In genomic region chr15:73933111-73933536, GRCm38 (mm10) we compare ENCODE assay signal across 15 mouse cellular contexts.
DNase-seq lines count a peak whose midpoint lies in the region; ATAC-seq and TF ChIP-seq lines count a peak whose summit lies in the region.
"Had no signal": no experiment of that assay in that cellular context is flagged by ENCODE, and none has a peak within 500 bp of the region (broad histone marks: within the 10 kb centered on the region; RNA-seq: fewer than 3 reads in every experiment).

No protein-coding gene starts in this region.

- intact Hi-C loops in gastrocnemius, adult 2 months (cut with DNase I), result no loop called here

- DNase-seq in right cerebral cortex, postnatal 10 days (ENCODE audit: low spot score in 2 of 2), result peak; percentile 37 to 44
- DNase-seq in right cerebral cortex, adult 18-20 months, result no peak
- peak; percentile 19 for DNase-seq in retina, embryonic 14.5 days (ENCODE audit: low spot score)
- no peak for DNase-seq in gastrocnemius, adult 2 months
- no peak for DNase-seq in spleen, postnatal 10 days (ENCODE audit: low spot score in 2 of 2)
- DNase-seq: adrenal gland, postnatal 36 days; cerebellum, adult 18-20 months; kidney, postnatal 36 days had no signal

- H3K9me3 ChIP-seq in forebrain, embryonic 13.5 days (replicated peaks), result no peaks in the 10 kb centered on the region
- H3K9me3 ChIP-seq in hindbrain, embryonic 16.5 days (ENCODE audit: control insufficient read depth, low read length), result no peaks in the 10 kb centered on the region; the same call in 1 of the 2 replicates
- H3K9me3 ChIP-seq: embryonic facial prominence, embryonic 12.5 days; lung, embryonic 15.5 days had no signal

- ATAC-seq in forebrain, embryonic 13.5 days, result peak; percentile 92
- peak; percentile 53 for ATAC-seq in hindbrain, embryonic 16.5 days
- ATAC-seq in activated CD4-positive, CD25-positive, alpha-beta regulatory T cell, adult 4 months, result no peak
- ATAC-seq: intestine, embryonic 16.5 days had no signal

- H3K4me2 ChIP-seq in forebrain, embryonic 13.5 days, result no peak overlapping the region
- H3K4me2 ChIP-seq in hindbrain, embryonic 16.5 days (ENCODE audit: low read length), result no peak overlapping the region
- H3K4me2 ChIP-seq: embryonic facial prominence, embryonic 12.5 days; lung, embryonic 15.5 days had no signal

- no peaks in the 10 kb centered on the region for H3K36me3 ChIP-seq in forebrain, embryonic 13.5 days (ENCODE audit: poor library complexity, severe bottlenecking)
- H3K36me3 ChIP-seq in hindbrain, embryonic 16.5 days (ENCODE audit: control insufficient read depth, insufficient read depth, low read length), result no peaks in the 10 kb centered on the region
- H3K36me3 ChIP-seq: embryonic facial prominence, embryonic 12.5 days; G1E; lung, embryonic 15.5 days had no signal

- 0 out of 2 replicates have a peak, but pooled peaks cover 6% of the 10 kb centered on the region for H3K27me3 ChIP-seq in forebrain, embryonic 13.5 days
- no peaks in the 10 kb centered on the region for H3K27me3 ChIP-seq in hindbrain, embryonic 16.5 days (replicated peaks; ENCODE audit: control insufficient read depth, insufficient read depth, low read length)
- H3K27me3 ChIP-seq: embryonic facial prominence, embryonic 12.5 days; lung, embryonic 15.5 days had no signal

- H3K9ac ChIP-seq in forebrain, embryonic 13.5 days, result no peak overlapping the region
- H3K9ac ChIP-seq in hindbrain, embryonic 16.5 days (ENCODE audit: low read depth, low read length), result no peak overlapping the region
- H3K9ac ChIP-seq: embryonic facial prominence, embryonic 12.5 days; lung, embryonic 15.5 days had no signal

- H3K4me1 ChIP-seq in forebrain, embryonic 13.5 days, result peaks cover 14% of the 10 kb centered on the region
- peaks cover 8% of the 10 kb centered on the region for H3K4me1 ChIP-seq in hindbrain, embryonic 16.5 days (ENCODE audit: control insufficient read depth, insufficient read depth, low read depth, low read length)
- H3K4me1 ChIP-seq: lung, embryonic 15.5 days had no signal

- no peak overlapping the region for H3K4me3 ChIP-seq in forebrain, embryonic 13.5 days
- no peak overlapping the region for H3K4me3 ChIP-seq in hindbrain, embryonic 16.5 days (ENCODE audit: low read length)
- no peak overlapping the region for H3K4me3 ChIP-seq in gastrocnemius, adult 2 months
- H3K4me3 ChIP-seq: embryonic facial prominence, embryonic 12.5 days; lung, embryonic 15.5 days had no signal

- TF ChIP-seq CTCF in gastrocnemius, adult 2 months (IDR thresholded peaks at IDR 0.05), result no peak

- no peak overlapping the region for H3K27ac ChIP-seq in forebrain, embryonic 13.5 days
- H3K27ac ChIP-seq in hindbrain, embryonic 16.5 days (ENCODE audit: low read depth, low read length), result no peak overlapping the region
- H3K27ac ChIP-seq in gastrocnemius, adult 2 months, result no peak overlapping the region
- H3K27ac ChIP-seq: embryonic facial prominence, embryonic 12.5 days; lung, embryonic 15.5 days had no signal

- WGBS in forebrain, embryonic 13.5 days, result 11% methylated on average over 6 of the region's 6 CpGs
- 15% methylated on average over 6 of the region's 6 CpGs for WGBS in hindbrain, embryonic 16.5 days

Comparison
In these comparisons a context has a peak if more than half of its experiments do, and no peak if none do; other contexts are left out.
1. DNase-seq: peak in right cerebral cortex, postnatal 10 days (2 of 2) and retina, embryonic 14.5 days (single experiment); none in right cerebral cortex, adult 18-20 months (single experiment), gastrocnemius, adult 2 months (single experiment) and spleen, postnatal 10 days (0 of 2).